Mouse (Mus musculus) ovary, postnatal 36 days (tissue): Measurements from ENCODE around the gene 1190007I07Rik.

Source experiments
- DNase-seq: peaks from one replicate; pipeline ENCODE4 v3.0.0; 2022; ENCODE audit warnings: low spot score, mixed read lengths

1190007I07Rik gene

GRCm38 (mm10) chr10:82622671-82623552, at the start of gene 1190007I07Rik:
Gene 1190007I07Rik, minus strand, starts transcription at chr10:82623228.
- peak; percentile 85 for DNase-seq

- no peak for DNase-seq
These were observed 47.2 kb upstream of the 1190007I07Rik start for GRCm38 (mm10) chr10:82670205-82670604.

- DNase-seq, result peak; percentile 78
These were observed 43.6 kb upstream of the 1190007I07Rik start for GRCm38 (mm10) chr10:82666436-82667234.

GRCm38 (mm10) chr10:82665951-82666350, 42.9 kb upstream of the 1190007I07Rik start:
- DNase-seq, result no peak

GRCm38 (mm10) chr10:82663289-82663688, 40.3 kb upstream of the 1190007I07Rik start:
- DNase-seq, result no peak

GRCm38 (mm10) chr10:82662267-82662990, 39.4 kb upstream of the 1190007I07Rik start:
- no peak for DNase-seq

- no peak for DNase-seq
These were observed 38.8 kb upstream of the 1190007I07Rik start for GRCm38 (mm10) chr10:82661820-82662219.

- DNase-seq, result no peak
These were observed 31.6 kb upstream of the 1190007I07Rik start for GRCm38 (mm10) chr10:82654581-82654980.

- DNase-seq, result no peak
These were observed 29.6 kb upstream of the 1190007I07Rik start for GRCm38 (mm10) chr10:82652625-82653024.

GRCm38 (mm10) chr10:82651221-82651620, 28.2 kb upstream of the 1190007I07Rik start:
- no peak for DNase-seq

GRCm38 (mm10) chr10:82647205-82647811, 24.3 kb upstream of the 1190007I07Rik start:
- no peak for DNase-seq

- DNase-seq, result no peak
These were observed 23.1 kb upstream of the 1190007I07Rik start for GRCm38 (mm10) chr10:82646083-82646482.

- no peak for DNase-seq
These were observed 18.5 kb upstream of the 1190007I07Rik start for GRCm38 (mm10) chr10:82641481-82641880.

- DNase-seq, result no peak
These were observed 16.1 kb upstream of the 1190007I07Rik start for GRCm38 (mm10) chr10:82639032-82639698.

- DNase-seq, result no peak
These were observed 13.3 kb upstream of the 1190007I07Rik start for GRCm38 (mm10) chr10:82636321-82636720.

- DNase-seq, result no peak
These were observed 11.3 kb upstream of the 1190007I07Rik start for GRCm38 (mm10) chr10:82634348-82634747.

GRCm38 (mm10) chr10:82632496-82633280, 9.7 kb upstream of the 1190007I07Rik start:
- no peak for DNase-seq

GRCm38 (mm10) chr10:82631133-82631532, 8.1 kb upstream of the 1190007I07Rik start:
- no peak for DNase-seq

- DNase-seq, result no peak
These were observed 7.5 kb upstream of the 1190007I07Rik start for GRCm38 (mm10) chr10:82630497-82630896.

GRCm38 (mm10) chr10:82629586-82630255, 6.7 kb upstream of the 1190007I07Rik start, which contains the start of gene Tdg:
Gene Tdg, plus strand, starts transcription at chr10:82629828.
- peak; percentile 90 for DNase-seq
